Mouse (Mus musculus): Measurements from ENCODE around the gene Grm2.
"Not testable (repeated sequence)": the region's sequence is repeated elsewhere in the genome, so short reads cannot be mapped to it uniquely, and the experiment has no call there.

Gene Grm2

GRCm38 (mm10) chr9:106652720-106653119 is 3.2 kb downstream of the Grm2 start:
- no peak for DNase-seq (ENCODE audit: low read depth, low spot score)

- DNase-seq (ENCODE audit: low read depth, low spot score), result no peak
Observed at GRCm38 (mm10) chr9:106647226-106647625, 8.7 kb downstream of the Grm2 start.

- no peak for DNase-seq (ENCODE audit: low read depth, low spot score)
Observed at GRCm38 (mm10) chr9:106645684-106646271, 10.1 kb downstream of the Grm2 start.

- no peak for DNase-seq (ENCODE audit: low read depth, low spot score)
Observed at GRCm38 (mm10) chr9:106643787-106644186, 12.1 kb downstream of the Grm2 start.

GRCm38 (mm10) chr9:106643128-106643527 is 12.8 kb downstream of the Grm2 start:
- DNase-seq (ENCODE audit: low read depth, low spot score), result peak; percentile 52

GRCm38 (mm10) chr9:106641346-106641745 is 14.5 kb downstream of the Grm2 start:
- DNase-seq (ENCODE audit: low read depth, low spot score), result no peak

GRCm38 (mm10) chr9:106638154-106638553 is 17.7 kb downstream of the Grm2 start:
- DNase-seq (ENCODE audit: low read depth, low spot score), result no peak

- no peak for DNase-seq (ENCODE audit: low read depth, low spot score)
Observed at GRCm38 (mm10) chr9:106632185-106632584, 23.7 kb downstream of the Grm2 start.

- not testable (repeated sequence) for DNase-seq (ENCODE audit: low read depth, low spot score)
Observed at GRCm38 (mm10) chr9:106627796-106628195, 28.1 kb downstream of the Grm2 start.

GRCm38 (mm10) chr9:106626282-106626681 is 29.6 kb downstream of the Grm2 start, which contains the start of gene Iqcf6:
Iqcf6 (plus strand) TSS chr9:106626582.
- DNase-seq (ENCODE audit: low read depth, low spot score), result no peak

GRCm38 (mm10) chr9:106617496-106617895 is 38.4 kb downstream of the Grm2 start:
- no peak for DNase-seq (ENCODE audit: low read depth, low spot score)

GRCm38 (mm10) chr9:106616306-106616705 is 39.6 kb downstream of the Grm2 start:
- DNase-seq (ENCODE audit: low read depth, low spot score), result no peak

- no peak for DNase-seq (ENCODE audit: low read depth, low spot score)
Observed at GRCm38 (mm10) chr9:106614616-106615015, 41.3 kb downstream of the Grm2 start.

- DNase-seq (ENCODE audit: low read depth, low spot score), result no peak
Observed at GRCm38 (mm10) chr9:106613951-106614350, 41.9 kb downstream of the Grm2 start.

- DNase-seq (ENCODE audit: low read depth, low spot score), result no peak
Observed at GRCm38 (mm10) chr9:106610727-106611126, 45.2 kb downstream of the Grm2 start.

GRCm38 (mm10) chr9:106600546-106600945 is 55.3 kb downstream of the Grm2 start:
- DNase-seq (ENCODE audit: low read depth, low spot score), result peak; percentile 40

GRCm38 (mm10) chr9:106598466-106598865 is 57.4 kb downstream of the Grm2 start:
- no peak for DNase-seq (ENCODE audit: low read depth, low spot score)

GRCm38 (mm10) chr9:106595836-106596235 is 60.0 kb downstream of the Grm2 start:
- no peak for DNase-seq (ENCODE audit: low read depth, low spot score)

- DNase-seq (ENCODE audit: low read depth, low spot score), result not testable (repeated sequence)
Observed at GRCm38 (mm10) chr9:106595402-106595801, 60.5 kb downstream of the Grm2 start.
